Mouse (Mus musculus) ES-E14 (cell line): Measurements from ENCODE around the gene Hcfc1r1.

Source experiments
- MAFK ChIP-seq: IDR thresholded peaks from 2 replicates; pipeline ENCODE4 v1.6.1; 2014; ENCODE audit warnings: mild to moderate bottlenecking, low read depth, low read length, inconsistent platforms; ENCODE audit not compliant: insufficient read depth
- ZC3H11A ChIP-seq: IDR thresholded peaks from 2 replicates; pipeline ENCODE4 v1.6.1; 2012; ENCODE audit warnings: low read depth, mild to moderate bottlenecking, inconsistent platforms, low read length, borderline replicate concordance

DNA sequence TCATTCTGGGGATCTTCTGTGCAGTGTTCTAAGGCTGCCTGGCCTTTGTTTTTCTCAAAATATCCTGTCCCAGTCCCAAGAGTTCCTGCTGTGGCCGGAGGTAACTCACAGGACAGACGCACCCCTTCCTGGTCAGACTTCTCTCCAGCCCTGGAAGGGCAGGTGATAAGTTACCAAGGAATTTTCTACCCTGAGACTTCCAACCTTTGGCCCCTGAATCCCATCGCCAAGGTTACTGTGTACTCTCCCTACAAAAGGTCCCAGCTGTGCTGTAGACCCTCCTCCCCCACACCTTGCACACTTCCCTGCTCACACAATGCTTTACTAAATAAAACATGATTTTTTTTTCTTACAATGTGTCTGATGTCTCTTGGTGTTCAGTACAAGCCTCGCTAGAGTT is 8.7 kb downstream of the Hcfc1r1 start:
- TF ChIP-seq MAFK = no peak
- TF ChIP-seq ZC3H11A = no peak
